Mouse (Mus musculus) hindbrain, embryonic 10.5 days (tissue): ENCODE results near the gene Mchr1. TPM values are rescaled to one million over a fixed set of nuclear protein-coding genes. Genes with fewer than 3 reads are reported as not detected.

Source experiments
- DNase-seq: peaks from one replicate; pipeline ENCODE4 v3.0.0-alpha.2; 2017; ENCODE audit warnings: low spot score
- H3K27ac ChIP-seq: fragments of 300-500 bp; sonication (generic); 2 replicates; pipeline ENCODE4 v1.5.1; 2016; ENCODE audit warnings: mild to moderate bottlenecking, moderate library complexity
- H3K27me3 ChIP-seq: fragments of 300-500 bp; sonication (generic); 2 replicates; pipeline ENCODE4 v1.6.1; 2016; ENCODE audit warnings: mild to moderate bottlenecking; ENCODE audit not compliant: poor library complexity, insufficient read depth, severe bottlenecking
- H3K36me3 ChIP-seq: fragments of 300-500 bp; sonication (generic); 2 replicates; pipeline ENCODE4 v1.6.1; 2016; ENCODE audit warnings: mild to moderate bottlenecking, moderate library complexity
- H3K4me1 ChIP-seq: fragments of 300-500 bp; sonication (generic); replicated peaks from 2 replicates; pipeline ENCODE4 v1.6.1; 2016; ENCODE audit warnings: mild to moderate bottlenecking
- H3K4me3 ChIP-seq: fragments of 300-500 bp; sonication (generic); 2 replicates; pipeline ENCODE4 v1.5.1; 2016; ENCODE audit warnings: mild to moderate bottlenecking, moderate library complexity
- H3K9me3 ChIP-seq: fragments of 300-500 bp; sonication (generic); 2 replicates; pipeline ENCODE4 v1.6.1; 2016; ENCODE audit warnings: mild to moderate bottlenecking, moderate library complexity
- WGBS: fragments of 180-500 bp; shearing (Covaris S2); methylation state at CpG from one replicate; pipeline ENCODE4 v1.1.7; 2016; 5-methylcytosine and 5-hydroxymethylcytosine counted together
- polyA plus RNA-seq: library from polyadenylated mRNA; unstranded; fragments of >200 nt; fragmentation: Nextera tagmentation; extraction: Ambion mirVana; gene quantifications from 2 replicates; pipeline ENCODE4 v1.2.1, GENCODE M21; 2016

Gene Mchr1
- polyA plus RNA-seq, 1 experiment from 2014 or later: 0.22 TPM

GRCm38 (mm10) chr15:81231325-81231724, 4.0 kb upstream of the Mchr1 start:
- WGBS: 81% methylated on average over 7 of the region's 7 CpGs
- Histone ChIP-seq H3K27ac (no peak overlapping the region), H3K4me3 (no peak overlapping the region), H3K36me3 (no peaks in the 10 kb centered on the region), H3K27me3 (peaks cover 18% of the 10 kb centered on the region), H3K4me1 (peaks cover 41% of the 10 kb centered on the region), H3K9me3 (no peaks in the 10 kb centered on the region)
- DNase-seq: no peak

GRCm38 (mm10) chr15:81236062-81236461, 763 bp downstream of the Mchr1 start:
- Histone ChIP-seq H3K4me1 (peaks cover 24% of the 10 kb centered on the region), H3K4me3 (peak overlapping the region; percentile 59), H3K27ac (peak overlapping the region; percentile 74), H3K27me3 (peaks cover 43% of the 10 kb centered on the region), H3K36me3 (no peaks in the 10 kb centered on the region), H3K9me3 (no peaks in the 10 kb centered on the region)
- 6% methylated on average over 8 of the region's 8 CpGs for WGBS
- no peak for DNase-seq

- no peaks in the 10 kb centered on the region for H3K36me3 ChIP-seq
These were observed 2.2 kb downstream of the Mchr1 start for GRCm38 (mm10) chr15:81237471-81237870.

GRCm38 (mm10) chr15:81239261-81239660, 4.0 kb downstream of the Mchr1 start:
- Histone ChIP-seq H3K4me3 (no peak overlapping the region), H3K9me3 (no peaks in the 10 kb centered on the region), H3K36me3 (no peaks in the 10 kb centered on the region), H3K27me3 (peaks cover 43% of the 10 kb centered on the region), H3K27ac (no peak overlapping the region), H3K4me1 (peaks cover 23% of the 10 kb centered on the region)
- 30% methylated on average over 7 of the region's 7 CpGs for WGBS
- DNase-seq: peak; percentile 59

More at GRCm38 (mm10) chr15:81237471-81237870, 2.2 kb downstream of the Mchr1 start:
- H3K27ac ChIP-seq: no peak overlapping the region
- H3K9me3 ChIP-seq: no peaks in the 10 kb centered on the region
- no peak overlapping the region for H3K4me3 ChIP-seq
- peaks cover 43% of the 10 kb centered on the region for H3K27me3 ChIP-seq
- DNase-seq: no peak
- peaks cover 23% of the 10 kb centered on the region for H3K4me1 ChIP-seq
- WGBS: 90% methylated on average over 18 of the region's 18 CpGs

- no peak for DNase-seq
- H3K4me1 ChIP-seq: peaks cover 20% of the 10 kb centered on the region
- no peaks in the 10 kb centered on the region for H3K36me3 ChIP-seq
- no peak overlapping the region for H3K27ac ChIP-seq
- peaks cover 37% of the 10 kb centered on the region for H3K27me3 ChIP-seq
- WGBS: 77% methylated on average over 13 of the region's 13 CpGs
- no peak overlapping the region for H3K4me3 ChIP-seq
- H3K9me3 ChIP-seq: no peaks in the 10 kb centered on the region
These were observed 4.6 kb downstream of the Mchr1 start for GRCm38 (mm10) chr15:81239794-81240343.

GRCm38 (mm10) chr15:81246890-81247289, 11.6 kb downstream of the Mchr1 start:
- H3K36me3 ChIP-seq: no peaks in the 10 kb centered on the region
- H3K4me1 ChIP-seq: peaks cover 9% of the 10 kb centered on the region
- no peak for DNase-seq
- WGBS: 91% methylated on average over 3 of the region's 3 CpGs
- H3K27ac ChIP-seq: no peak overlapping the region
- H3K27me3 ChIP-seq: no peaks in the 10 kb centered on the region
- no peak overlapping the region for H3K4me3 ChIP-seq
- H3K9me3 ChIP-seq: no peaks in the 10 kb centered on the region

- WGBS: 65% methylated on average over 13 of the region's 13 CpGs
- H3K4me1 ChIP-seq: peaks cover 12% of the 10 kb centered on the region
- H3K27ac ChIP-seq: no peak overlapping the region
- DNase-seq: no peak
- no peak overlapping the region for H3K4me3 ChIP-seq
- no peaks in the 10 kb centered on the region for H3K27me3 ChIP-seq
- H3K9me3 ChIP-seq: no peaks in the 10 kb centered on the region
- no peaks in the 10 kb centered on the region for H3K36me3 ChIP-seq
These were observed 12.5 kb downstream of the Mchr1 start for GRCm38 (mm10) chr15:81247583-81248340.

GRCm38 (mm10) chr15:81248341-81248679, 13.0 kb downstream of the Mchr1 start:
- WGBS: 89% methylated on average over 4 of the region's 4 CpGs

GRCm38 (mm10) chr15:81248951-81249579, 13.8 kb downstream of the Mchr1 start:
- Histone ChIP-seq H3K4me3 (no peak overlapping the region), H3K9me3 (no peaks in the 10 kb centered on the region), H3K36me3 (no peaks in the 10 kb centered on the region), H3K4me1 (peaks cover 14% of the 10 kb centered on the region), H3K27ac (no peak overlapping the region), H3K27me3 (no peaks in the 10 kb centered on the region)
- no peak for DNase-seq
- 90% methylated on average over 4 of the region's 4 CpGs for whole genome bisulfite sequencing

More at GRCm38 (mm10) chr15:81248341-81248679, 13.0 kb downstream of the Mchr1 start:
- DNase-seq: no peak
- no peak overlapping the region for H3K27ac ChIP-seq
- H3K27me3 ChIP-seq: no peaks in the 10 kb centered on the region
- no peaks in the 10 kb centered on the region for H3K9me3 ChIP-seq
- H3K4me3 ChIP-seq: no peak overlapping the region
- no peaks in the 10 kb centered on the region for H3K36me3 ChIP-seq
- peaks cover 14% of the 10 kb centered on the region for H3K4me1 ChIP-seq

GRCm38 (mm10) chr15:81252626-81253174, 17.4 kb downstream of the Mchr1 start:
- Histone ChIP-seq H3K27me3 (no peaks in the 10 kb centered on the region), H3K4me3 (no peak overlapping the region), H3K4me1 (peaks cover 18% of the 10 kb centered on the region), H3K36me3 (no peaks in the 10 kb centered on the region), H3K9me3 (no peaks in the 10 kb centered on the region), H3K27ac (no peak overlapping the region)
- WGBS: 71% methylated on average over 4 of the region's 4 CpGs
- no peak for DNase-seq

- Histone ChIP-seq H3K9me3 (no peaks in the 10 kb centered on the region), H3K36me3 (no peaks in the 10 kb centered on the region), H3K27ac (no peak overlapping the region), H3K4me3 (no peak overlapping the region), H3K27me3 (no peaks in the 10 kb centered on the region), H3K4me1 (peaks cover 21% of the 10 kb centered on the region)
- no peak for DNase-seq
- 79% methylated on average over 2 of the region's 2 CpGs for WGBS
These were observed 18.3 kb downstream of the Mchr1 start for GRCm38 (mm10) chr15:81253585-81253984.

GRCm38 (mm10) chr15:81254113-81254640, 18.9 kb downstream of the Mchr1 start:
- no peak for DNase-seq
- Histone ChIP-seq H3K9me3 (no peaks in the 10 kb centered on the region), H3K27me3 (no peaks in the 10 kb centered on the region), H3K27ac (no peak overlapping the region), H3K4me1 (peaks cover 27% of the 10 kb centered on the region), H3K36me3 (no peaks in the 10 kb centered on the region), H3K4me3 (no peak overlapping the region)
- 68% methylated on average over 8 of the region's 8 CpGs for WGBS

GRCm38 (mm10) chr15:81255063-81255462, 19.8 kb downstream of the Mchr1 start:
- H3K4me1 ChIP-seq: peaks cover 27% of the 10 kb centered on the region
- no peak overlapping the region for H3K27ac ChIP-seq
- no peaks in the 10 kb centered on the region for H3K9me3 ChIP-seq
- no peaks in the 10 kb centered on the region for H3K27me3 ChIP-seq
- 67% methylated on average over 6 of the region's 6 CpGs for WGBS
- DNase-seq: no peak
- H3K4me3 ChIP-seq: no peak overlapping the region
- H3K36me3 ChIP-seq: no peaks in the 10 kb centered on the region
